Mouse (Mus musculus) intestine, embryonic 14.5 days (tissue): ENCODE data around the gene Slc38a6. TPM values are rescaled to one million over a fixed set of nuclear protein-coding genes. Genes with fewer than 3 reads are reported as not detected.

Experiments
- ATAC-seq: fragments of 200-750 bp; cut with Nextera tagmentation; replicated peaks from 2 replicates; pipeline ENCODE4 v1.8.0; 2017; ENCODE audit warnings: low read depth, moderate number of reproducible peaks, moderate TSS enrichment, moderate library complexity; ENCODE audit not compliant: low FRiP score, low TSS enrichment
- DNase-seq: peaks from one replicate; pipeline ENCODE4 v3.0.0-alpha.2; 2018; ENCODE audit warnings: low spot score
- H3K27ac ChIP-seq: fragments of 300-500 bp; sonication (generic); 2 replicates; pipeline ENCODE4 v1.5.1; 2014; ENCODE audit warnings: low read depth, mild to moderate bottlenecking, control low read depth
- H3K27me3 ChIP-seq: fragments of 300-500 bp; sonication (generic); replicated peaks from 2 replicates; pipeline ENCODE4 v1.6.1; 2014; ENCODE audit warnings: low read length, control low read depth; ENCODE audit not compliant: control insufficient read depth, insufficient read depth
- H3K36me3 ChIP-seq: fragments of 300-500 bp; sonication (generic); 2 replicates; pipeline ENCODE4 v1.6.1; 2014; ENCODE audit warnings: low read length, control low read depth; ENCODE audit not compliant: control insufficient read depth, insufficient read depth
- H3K4me1 ChIP-seq: fragments of 300-500 bp; sonication (generic); replicated peaks from 2 replicates; pipeline ENCODE4 v1.6.1; 2014; ENCODE audit warnings: low read length, control low read depth, mixed read lengths; ENCODE audit not compliant: control insufficient read depth, insufficient read depth
- H3K4me2 ChIP-seq: fragments of 300-500 bp; sonication (generic); 2 replicates; pipeline ENCODE4 v1.6.1; 2014; ENCODE audit warnings: low read length
- H3K4me3 ChIP-seq: fragments of 300-500 bp; sonication (generic); 2 replicates; pipeline ENCODE4 v1.5.1; 2014; ENCODE audit warnings: low read depth, low read length, control low read depth, mixed read lengths
- H3K9ac ChIP-seq: fragments of 300-500 bp; sonication (generic); 2 replicates; pipeline ENCODE4 v1.6.1; 2014; ENCODE audit warnings: mild to moderate bottlenecking, low read length
- H3K9me3 ChIP-seq: fragments of 300-500 bp; sonication (generic); 2 replicates; pipeline ENCODE4 v1.6.1; 2016; ENCODE audit warnings: low read length, control low read depth; ENCODE audit not compliant: control insufficient read depth
- WGBS: fragments of 180-500 bp; shearing (Covaris S2); extraction: QIAGEN DNeasy Blood & Tissue Kit; methylation state at CpG from one replicate; pipeline ENCODE4 v1.1.7; 2014; 5-methylcytosine and 5-hydroxymethylcytosine counted together
- polyA plus RNA-seq: library from polyadenylated mRNA; unstranded; fragments of >200 nt; fragmentation: Nextera tagmentation; extraction: Ambion mirVana; gene quantifications from 2 replicates; pipeline ENCODE4 v1.2.1, GENCODE M21; 2014

The Slc38a6 gene
- polyA plus RNA-seq, 1 experiment from 2014 or later = 9.6 TPM

DNA sequence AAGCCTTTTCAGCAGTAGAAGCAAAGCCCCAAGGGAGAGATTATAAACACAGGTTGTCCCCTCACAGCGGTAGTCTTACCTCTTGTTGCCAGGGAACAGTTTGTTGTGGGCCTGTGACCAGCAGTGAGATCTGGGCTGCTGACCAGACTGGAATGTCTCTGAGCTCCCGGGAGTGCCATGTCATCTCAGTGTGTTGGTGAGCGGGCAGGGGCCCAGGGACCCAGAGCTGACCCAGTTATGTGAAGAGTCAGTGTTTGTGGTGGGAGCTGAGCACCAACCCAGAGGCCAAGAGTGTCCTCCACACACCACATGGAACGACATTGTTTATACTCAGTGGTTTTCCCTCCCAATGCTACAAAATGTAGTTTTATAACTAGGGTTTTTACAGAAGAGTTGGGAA lies 112.8 kb downstream of the Slc38a6 start:
- H3K27me3 ChIP-seq = no peaks in the 10 kb centered on the region
- no peaks in the 10 kb centered on the region for H3K9me3 ChIP-seq
- 45% methylated on average over 4 of the region's 4 CpGs for WGBS
- no peak overlapping the region for H3K27ac ChIP-seq
- H3K4me1 ChIP-seq = 0 out of 2 replicates have a peak, but pooled peaks cover 5% of the 10 kb centered on the region
- H3K9ac ChIP-seq = no peak overlapping the region
- no peak overlapping the region for H3K4me3 ChIP-seq
- H3K36me3 ChIP-seq = no peaks in the 10 kb centered on the region
- ATAC-seq = no peak
- no peak for DNase-seq
- no peak overlapping the region for H3K4me2 ChIP-seq

GRCm38 (mm10) chr12:73400481-73401025 lies 114.0 kb downstream of the Slc38a6 start:
- Histone ChIP-seq H3K36me3 (no peaks in the 10 kb centered on the region), H3K4me3 (no peak overlapping the region), H3K9ac (no peak overlapping the region), H3K9me3 (no peaks in the 10 kb centered on the region), H3K4me2 (no peak overlapping the region), H3K4me1 (peaks cover 11% of the 10 kb centered on the region; the same call in 1 of the 2 replicates), H3K27me3 (no peaks in the 10 kb centered on the region), H3K27ac (no peak overlapping the region)
- DNase-seq = no peak
- 55% methylated on average over 4 of the region's 4 CpGs for WGBS
- ATAC-seq = no peak

- Histone ChIP-seq H3K36me3 (no peaks in the 10 kb centered on the region), H3K9ac (no peak overlapping the region), H3K4me3 (no peak overlapping the region), H3K27me3 (no peaks in the 10 kb centered on the region), H3K4me2 (no peak overlapping the region), H3K27ac (no peak overlapping the region), H3K9me3 (no peaks in the 10 kb centered on the region), H3K4me1 (peaks cover 11% of the 10 kb centered on the region; the same call in 1 of the 2 replicates)
- WGBS = 76% methylated on average over 3 of the region's 3 CpGs
- ATAC-seq (no peak), DNase-seq (no peak)
Observed at GRCm38 (mm10) chr12:73401520-73402130, 115.0 kb downstream of the Slc38a6 start.

GRCm38 (mm10) chr12:73402137-73402712 lies 115.6 kb downstream of the Slc38a6 start:
- H3K4me3 ChIP-seq = no peak overlapping the region
- H3K9me3 ChIP-seq = no peaks in the 10 kb centered on the region
- no peaks in the 10 kb centered on the region for H3K27me3 ChIP-seq
- no peak for DNase-seq
- no peaks in the 10 kb centered on the region for H3K36me3 ChIP-seq
- ATAC-seq = no peak
- H3K9ac ChIP-seq = no peak overlapping the region
- H3K4me1 ChIP-seq = peaks cover 11% of the 10 kb centered on the region; the same call in 1 of the 2 replicates
- 71% methylated on average over 5 of the region's 5 CpGs for WGBS
- H3K27ac ChIP-seq = no peak overlapping the region
- no peak overlapping the region for H3K4me2 ChIP-seq

DNA sequence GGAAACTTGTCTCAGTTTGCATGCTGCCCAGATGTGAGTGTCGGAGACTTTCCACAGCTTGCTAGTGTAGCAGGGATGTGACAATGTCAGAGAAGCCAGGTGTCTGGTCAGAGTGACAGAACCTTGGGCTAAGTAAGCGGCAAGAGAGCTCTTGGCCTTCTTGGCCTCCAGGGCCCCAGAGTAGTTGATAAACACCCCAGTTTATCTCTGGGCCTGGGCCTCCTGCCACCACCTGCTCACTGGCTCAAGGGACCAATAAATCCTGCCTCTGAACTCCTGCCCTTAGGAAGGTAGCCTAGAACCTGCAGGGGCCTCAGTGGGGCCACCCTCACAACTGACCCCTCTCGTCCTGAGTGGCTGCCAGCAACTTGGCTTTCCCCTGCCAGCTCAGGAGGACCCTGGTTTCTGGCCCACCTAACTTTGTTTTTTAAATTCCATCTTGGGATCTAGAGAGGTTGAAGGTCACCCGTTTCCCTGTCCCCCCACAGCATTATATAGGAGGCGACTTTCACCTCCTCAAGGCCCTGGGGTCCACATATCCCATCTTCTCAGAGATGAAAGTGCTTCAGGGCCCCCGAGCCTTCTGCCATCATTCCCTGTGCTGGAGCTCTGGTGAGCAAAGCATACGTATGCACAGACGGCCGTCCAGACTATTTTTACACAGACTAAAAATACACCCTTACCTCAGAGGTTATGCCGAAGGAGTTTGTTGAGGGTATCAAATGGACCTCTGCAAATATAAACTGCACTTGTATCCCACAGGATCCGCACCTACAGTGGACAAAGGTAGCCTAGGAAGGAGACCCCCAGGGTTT lies 116.5 kb downstream of the Slc38a6 start:
- no peak overlapping the region for H3K9ac ChIP-seq
- WGBS = 78% methylated on average over 11 of the region's 11 CpGs
- no peaks in the 10 kb centered on the region for H3K27me3 ChIP-seq
- H3K9me3 ChIP-seq = no peaks in the 10 kb centered on the region
- DNase-seq (no peak), ATAC-seq (no peak)
- H3K27ac ChIP-seq = no peak overlapping the region
- no peak overlapping the region for H3K4me2 ChIP-seq
- peaks cover 11% of the 10 kb centered on the region; the same call in 1 of the 2 replicates for H3K4me1 ChIP-seq
- no peaks in the 10 kb centered on the region for H3K36me3 ChIP-seq
- no peak overlapping the region for H3K4me3 ChIP-seq

Other genes with a start within 250 kb of the Slc38a6 start
- gene Six1, start 232.9 kb upstream of the Slc38a6 start, polyA plus RNA-seq = not detected in 2 replicates
- 0.74 and 0.83 TPM in 2 replicates for gene Six4, start 173.3 kb upstream of the Slc38a6 start, polyA plus RNA-seq
- 31.0 and 34.4 TPM in 2 replicates for gene Mnat1, start 163.1 kb upstream of the Slc38a6 start, polyA plus RNA-seq
- 18.1 and 19.9 TPM in 2 replicates for gene Trmt5, start 69 bp upstream of the Slc38a6 start, polyA plus RNA-seq